Mouse (Mus musculus): ENCODE measurements around the gene Acp7. TPM values are rescaled to one million over a fixed set of nuclear protein-coding genes. Genes with fewer than 3 reads are reported as not detected.
"Not testable (repeated sequence)": the region's sequence is repeated elsewhere in the genome, so short reads cannot be mapped to it uniquely, and the experiment has no call there.

Gene Acp7
- total RNA-seq (2021): not detected
- long read RNA-seq, experiment 1: 0 reads
- long read RNA-seq, experiment 2: 0 reads

GRCm38 (mm10) chr7:28631073-28631472, at the start of gene Acp7:
Acp7 (minus strand) TSS chr7:28631332.
- DNase-seq (ENCODE audit: low spot score): no peak

- DNase-seq (ENCODE audit: low spot score): no peak
Measured at GRCm38 (mm10) chr7:28677624-28678023, 46.5 kb upstream of the Acp7 start.

- DNase-seq (ENCODE audit: low spot score): no peak
Measured at GRCm38 (mm10) chr7:28676811-28677541, 45.8 kb upstream of the Acp7 start.

GRCm38 (mm10) chr7:28675746-28676145, 44.6 kb upstream of the Acp7 start:
- DNase-seq (ENCODE audit: low spot score): peak; percentile 30

- DNase-seq (ENCODE audit: low spot score): no peak
Measured at GRCm38 (mm10) chr7:28674994-28675393, 43.9 kb upstream of the Acp7 start.

GRCm38 (mm10) chr7:28672786-28673185, 41.7 kb upstream of the Acp7 start:
- DNase-seq (ENCODE audit: low spot score): not testable (repeated sequence)

GRCm38 (mm10) chr7:28672276-28672675, 41.1 kb upstream of the Acp7 start:
- no peak for DNase-seq (ENCODE audit: low spot score)

- no peak for DNase-seq (ENCODE audit: low spot score)
Measured at GRCm38 (mm10) chr7:28671172-28671571, 40.0 kb upstream of the Acp7 start.

GRCm38 (mm10) chr7:28665620-28666579, 34.8 kb upstream of the Acp7 start:
- DNase-seq (ENCODE audit: low spot score): no peak

- DNase-seq (ENCODE audit: low spot score): no peak
Measured at GRCm38 (mm10) chr7:28656430-28656829, 25.3 kb upstream of the Acp7 start.

GRCm38 (mm10) chr7:28651157-28651556, 20.0 kb upstream of the Acp7 start:
- DNase-seq (ENCODE audit: low spot score): no peak

- no peak for DNase-seq (ENCODE audit: low spot score)
Measured at GRCm38 (mm10) chr7:28647016-28647415, 15.9 kb upstream of the Acp7 start.

- no peak for DNase-seq (ENCODE audit: low spot score)
Measured at GRCm38 (mm10) chr7:28645947-28646475, 14.9 kb upstream of the Acp7 start.

- DNase-seq (ENCODE audit: low spot score): no peak
Measured at GRCm38 (mm10) chr7:28645366-28645765, 14.2 kb upstream of the Acp7 start.

GRCm38 (mm10) chr7:28641546-28641945, 10.4 kb upstream of the Acp7 start:
- no peak for DNase-seq (ENCODE audit: low spot score)

GRCm38 (mm10) chr7:28637511-28637910, 6.4 kb upstream of the Acp7 start:
- no peak for DNase-seq (ENCODE audit: low spot score)

- DNase-seq (ENCODE audit: low spot score): no peak
Measured at GRCm38 (mm10) chr7:28634128-28634527, 3.0 kb upstream of the Acp7 start.

GRCm38 (mm10) chr7:28624791-28625190, 6.3 kb downstream of the Acp7 start:
- DNase-seq (ENCODE audit: low spot score): no peak

GRCm38 (mm10) chr7:28619098-28619715, 11.9 kb downstream of the Acp7 start:
- no peak for DNase-seq (ENCODE audit: low spot score)

GRCm38 (mm10) chr7:28605951-28606350, 25.2 kb downstream of the Acp7 start:
- DNase-seq (ENCODE audit: low spot score): no peak

GRCm38 (mm10) chr7:28603788-28604187, 27.3 kb downstream of the Acp7 start:
- DNase-seq (ENCODE audit: low spot score): not testable (repeated sequence)

- no peak for DNase-seq (ENCODE audit: low spot score)
Measured at GRCm38 (mm10) chr7:28603136-28603535, 28.0 kb downstream of the Acp7 start.

Data from gastrocnemius, adult 18-20 months (tissue).